9 mouse cellular contexts compared by ENCODE assay signal in the genomic region with DNA sequence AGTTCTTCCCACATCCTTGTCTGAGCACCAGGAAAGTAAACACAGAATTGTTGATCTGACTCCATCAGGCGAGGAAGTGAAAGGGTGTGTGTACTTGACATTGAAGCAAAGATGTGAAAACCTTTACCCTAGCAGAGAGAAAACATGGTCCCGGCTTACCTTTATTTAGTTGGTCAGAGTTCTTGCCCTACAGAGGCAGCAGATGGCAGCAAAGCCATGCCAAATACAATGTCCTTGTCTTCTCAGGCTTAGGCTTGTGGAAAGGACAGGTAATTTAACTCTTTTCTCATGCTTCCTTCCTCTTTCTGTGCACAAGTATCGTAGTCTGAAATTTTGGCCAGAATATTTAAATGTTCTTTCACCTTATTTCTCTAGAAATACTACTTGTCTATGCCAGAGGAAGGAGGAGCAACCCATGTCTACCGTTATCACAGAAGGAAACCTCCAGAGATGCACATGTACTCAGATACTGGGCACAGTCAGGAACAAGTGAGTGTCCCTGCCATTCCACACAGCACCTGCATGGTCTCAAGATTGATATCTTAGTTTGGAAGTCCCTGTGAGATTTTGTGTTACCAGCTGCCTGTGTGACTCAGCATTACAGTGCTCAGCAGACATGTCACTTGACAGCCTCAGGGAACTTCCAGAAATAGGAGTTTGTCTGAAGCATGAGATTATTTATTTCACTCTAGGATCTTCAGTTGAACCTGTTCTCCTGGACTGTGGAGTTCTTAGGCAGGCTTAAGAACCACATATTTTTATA. TPM values are rescaled to one million over a fixed set of nuclear protein-coding genes. Genes with fewer than 3 reads are reported as not detected.
DNase-seq lines count a peak whose midpoint lies in the region; ATAC-seq and TF ChIP-seq lines count a peak whose summit lies in the region.
"Had no signal": no experiment of that assay in that cellular context is flagged by ENCODE, and none has a peak within 500 bp of the region (broad histone marks: within the 10 kb centered on the region; RNA-seq: fewer than 3 reads in every experiment).

No protein-coding gene starts in this region.

- peak; percentile 74 for ATAC-seq in inflammation-experienced regulatory T-cells, adult 6 months

- DNase-seq in gastrocnemius, adult 18-20 months (ENCODE audit: low spot score): peak; percentile 53
- no peak for DNase-seq in gastrocnemius, adult 8-10 months (ENCODE audit: low spot score in 2 of 2)
- peak; percentile 57 for DNase-seq in urinary bladder, postnatal 14 days (ENCODE audit: low spot score)
- DNase-seq in urinary bladder, adult 18-20 months (ENCODE audit: low spot score in 2 of 2): no peak
- peak; percentile 56 to 71 for DNase-seq in lung, postnatal 4 days
- DNase-seq in thymus, postnatal 36 days: peak; percentile 34 to 45

- TF ChIP-seq CTCF in cortical plate, adult 2 months (IDR thresholded peaks at IDR 0.05; ENCODE audit: extremely low read depth, insufficient read depth, low read length): peak; percentile 75

- TF ChIP-seq POLR2A in cortical plate, adult 2 months (IDR thresholded peaks at IDR 0.05; ENCODE audit: extremely low read depth, insufficient read depth, low read length): no peak

- H3K4me3 ChIP-seq in cortical plate, adult 2 months (ENCODE audit: insufficient read depth, low read length): no peak overlapping the region

- peaks cover 4% of the 10 kb centered on the region; the same call in 1 of the 2 replicates for H3K4me1 ChIP-seq in cortical plate, adult 2 months (ENCODE audit: control insufficient read depth, insufficient read depth, low read length)

- H3K27ac ChIP-seq in cortical plate, adult 2 months (ENCODE audit: insufficient read depth, low read length): no peak overlapping the region

RNA-seq across cellular contexts. Expression of a gene that starts 3.7 kb away (rescaled TPM):
- 10 to 100 TPM; 16.4 to 19.3 TPM for total RNA-seq in gastrocnemius, adult 18-20 months (2021)
- total RNA-seq in gastrocnemius, adult 8-10 months (2022): 10 to 100 TPM; 15.6 to 26.7 (median 24.0) TPM
- polyA plus RNA-seq in cortical plate, adult 2 months (2012; rRNA removed): 7.0 and 7.4 TPM in 2 replicates
- polyA plus RNA-seq in inflammation-experienced regulatory T-cells, adult 6 months (2017; shearing (Covaris generic)): 10 to 100 TPM; 27.1 to 43.4 (median 31.9) TPM

RNA-seq across cellular contexts. Expression of a gene that starts 3.8 kb away (rescaled TPM):
- 1 to 10 TPM; 6.0 to 8.2 TPM for total RNA-seq in gastrocnemius, adult 18-20 months (2021)
- total RNA-seq in gastrocnemius, adult 8-10 months (2022): 1 to 10 TPM; 3.7 to 5.7 (median 4.7) TPM
- polyA plus RNA-seq in cortical plate, adult 2 months (2012; rRNA removed): 18.3 and 19.7 TPM in 2 replicates
- under 1 TPM; 0.36 to 0.90 (median 0.47) TPM for polyA plus RNA-seq in inflammation-experienced regulatory T-cells, adult 6 months (2017; shearing (Covaris generic))

RNA-seq across cellular contexts. Expression of a gene that starts 16.4 kb away (rescaled TPM):
- total RNA-seq in gastrocnemius, adult 18-20 months (2021): not detected
- total RNA-seq in gastrocnemius, adult 8-10 months (2022): not detected
- polyA plus RNA-seq in cortical plate, adult 2 months (2012; rRNA removed): 0.19 and 0.31 TPM in 2 replicates
- polyA plus RNA-seq in inflammation-experienced regulatory T-cells, adult 6 months (2017; shearing (Covaris generic)): under 1 TPM in 1 of 3 experiments, not detected in 2; 0.27 TPM
- total RNA-seq: left cerebral cortex, postnatal 36 days had no signal

RNA-seq across cellular contexts. Expression of a gene that starts 24.3 kb away (rescaled TPM):
- total RNA-seq in gastrocnemius, adult 18-20 months (2021): not detected
- total RNA-seq in gastrocnemius, adult 8-10 months (2022): not detected
- polyA plus RNA-seq in cortical plate, adult 2 months (2012; rRNA removed): 0.17 and 0.38 TPM in 2 replicates
- polyA plus RNA-seq in inflammation-experienced regulatory T-cells, adult 6 months (2017; shearing (Covaris generic)): under 1 TPM in 1 of 3 experiments, not detected in 2; 0.83 TPM
- total RNA-seq: left cerebral cortex, postnatal 36 days had no signal

RNA-seq across cellular contexts. Expression of a gene that starts 45.5 kb away (rescaled TPM):
- 10 to 100 TPM; 28.8 to 29.0 TPM for total RNA-seq in gastrocnemius, adult 18-20 months (2021)
- 10 to 100 TPM; 28.9 to 32.9 (median 31.3) TPM for total RNA-seq in gastrocnemius, adult 8-10 months (2022)
- 144 and 153 TPM in 2 replicates for polyA plus RNA-seq in cortical plate, adult 2 months (2012; rRNA removed)
- 100 to 1,000 TPM; 103 to 142 (median 121) TPM for polyA plus RNA-seq in inflammation-experienced regulatory T-cells, adult 6 months (2017; shearing (Covaris generic))

Comparison
In these comparisons a context has a peak if more than half of its experiments do, and no peak if none do; other contexts are left out.
1. DNase-seq: peak in gastrocnemius, adult 18-20 months (single experiment), urinary bladder, postnatal 14 days (single experiment), lung, postnatal 4 days (2 of 2) and thymus, postnatal 36 days (2 of 2); none in gastrocnemius, adult 8-10 months (0 of 2) and urinary bladder, adult 18-20 months (0 of 2).